Mouse (Mus musculus) hindbrain, embryonic 14.5 days (tissue): ENCODE measurements at regions not wholly inside any gene's neighbourhood (a gene's known extent, or its start where the extent isn't known, plus 50 kb on each side); places are given as distances from the start of the nearest gene placed in this dataset.

Experiments
- ATAC-seq: fragments of 200-750 bp; cut with Nextera tagmentation; 2 replicates; pipeline ENCODE4 v1.8.0; 2017; ENCODE audit warnings: moderate number of reproducible peaks, mild to moderate bottlenecking, moderate TSS enrichment, moderate library complexity; ENCODE audit not compliant: low FRiP score
- DNase-seq: peaks from one replicate; pipeline ENCODE4 v3.0.0-alpha.2; 2015; ENCODE audit warnings: low spot score
- H3K27ac ChIP-seq: fragments of 300-500 bp; sonication (generic); 2 replicates; pipeline ENCODE4 v1.5.1; 2014; ENCODE audit warnings: mild to moderate bottlenecking, moderate library complexity
- H3K27me3 ChIP-seq: fragments of 300-500 bp; sonication (generic); 2 replicates; pipeline ENCODE4 v1.6.1; 2014; ENCODE audit warnings: mild to moderate bottlenecking, low read length, mixed read lengths; ENCODE audit not compliant: control insufficient read depth, insufficient read depth
- H3K36me3 ChIP-seq: fragments of 300-500 bp; sonication (generic); replicated peaks from 2 replicates; pipeline ENCODE4 v1.6.1; 2014; ENCODE audit not compliant: control insufficient read depth, insufficient read depth
- H3K4me1 ChIP-seq: fragments of 300-500 bp; sonication (generic); replicated peaks from 2 replicates; pipeline ENCODE4 v1.6.1; 2014; ENCODE audit warnings: antibody characterized with exemption, low read length, mixed read lengths; ENCODE audit not compliant: control insufficient read depth, insufficient read depth
- H3K4me2 ChIP-seq: fragments of 300-500 bp; sonication (generic); replicated peaks from 2 replicates; pipeline ENCODE4 v1.6.1; 2014; ENCODE audit warnings: mild to moderate bottlenecking, moderate library complexity
- H3K4me3 ChIP-seq: fragments of 300-500 bp; sonication (generic); replicated peaks from 2 replicates; pipeline ENCODE4 v1.5.1; 2014; ENCODE audit warnings: mild to moderate bottlenecking, low read length
- H3K9ac ChIP-seq: fragments of 300-500 bp; sonication (generic); 2 replicates; pipeline ENCODE4 v1.6.1; 2014
- H3K9me3 ChIP-seq: fragments of 300-500 bp; sonication (generic); 2 replicates; pipeline ENCODE4 v1.6.1; 2016; ENCODE audit warnings: low read length; ENCODE audit not compliant: control insufficient read depth
- WGBS: fragments of 180-500 bp; shearing (Covaris S2); extraction: QIAGEN DNeasy Blood & Tissue Kit; methylation state at CpG from one replicate; pipeline ENCODE4 v1.1.7; 2014; 5-methylcytosine and 5-hydroxymethylcytosine counted together

DNA sequence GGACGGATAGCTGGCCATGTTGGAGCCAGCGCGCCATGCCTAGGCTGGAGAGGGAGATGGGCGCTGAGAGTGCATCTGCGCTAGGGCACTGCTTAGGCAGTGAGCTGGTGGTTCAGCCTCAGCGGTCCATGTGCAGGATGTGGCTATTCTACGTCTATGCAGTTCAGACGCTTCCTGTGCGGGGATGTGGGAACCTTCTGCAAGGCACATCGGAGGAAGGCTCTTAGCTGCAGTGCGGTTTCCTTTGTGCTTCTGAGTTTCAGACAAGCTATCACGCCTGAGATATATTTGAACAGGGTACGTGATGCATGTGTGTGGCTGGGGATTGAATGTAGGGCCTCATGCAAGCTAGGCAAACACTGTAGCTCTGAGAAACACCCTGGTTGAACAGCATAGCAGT lies 54.4 kb upstream of the Lrpprc start:
- no peak overlapping the region for H3K4me3 ChIP-seq
- DNase-seq (no peak), ATAC-seq (no peak)
- H3K27ac ChIP-seq, result no peak overlapping the region
- no peaks in the 10 kb centered on the region for H3K9me3 ChIP-seq
- no peaks in the 10 kb centered on the region for H3K27me3 ChIP-seq
- H3K4me2 ChIP-seq, result no peak overlapping the region
- H3K9ac ChIP-seq, result no peak overlapping the region
- H3K4me1 ChIP-seq, result no peaks in the 10 kb centered on the region
- WGBS, result 92% methylated on average over 13 of the region's 13 CpGs
- no peaks in the 10 kb centered on the region for H3K36me3 ChIP-seq

DNA sequence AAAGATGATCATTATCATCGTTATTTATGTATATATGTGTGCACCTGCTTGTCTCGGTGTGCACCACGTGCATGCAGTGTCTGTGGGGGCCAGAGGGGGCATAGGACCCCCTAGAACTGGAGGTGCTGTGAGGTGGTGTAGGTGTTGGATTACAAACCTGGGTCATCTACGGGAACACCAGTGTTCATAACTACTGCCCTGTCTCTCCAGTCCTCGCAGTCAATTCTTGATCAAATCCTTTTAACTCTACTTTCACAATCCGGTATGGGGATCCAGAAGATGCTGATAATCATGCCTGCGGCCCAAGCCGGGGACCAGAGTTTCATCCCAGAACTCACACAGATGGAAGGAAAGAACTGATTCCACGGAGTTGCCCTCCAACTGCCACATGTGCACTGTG lies 55.6 kb upstream of the Lrpprc start:
- H3K9me3 ChIP-seq, result no peaks in the 10 kb centered on the region
- H3K4me2 ChIP-seq, result no peak overlapping the region
- no peak for DNase-seq
- H3K4me1 ChIP-seq, result no peaks in the 10 kb centered on the region
- H3K36me3 ChIP-seq, result no peaks in the 10 kb centered on the region
- H3K4me3 ChIP-seq, result no peak overlapping the region
- WGBS, result 92% methylated on average over 9 of the region's 9 CpGs
- H3K27me3 ChIP-seq, result no peaks in the 10 kb centered on the region
- no peak overlapping the region for H3K9ac ChIP-seq
- ATAC-seq, result no peak
- no peak overlapping the region for H3K27ac ChIP-seq

DNA sequence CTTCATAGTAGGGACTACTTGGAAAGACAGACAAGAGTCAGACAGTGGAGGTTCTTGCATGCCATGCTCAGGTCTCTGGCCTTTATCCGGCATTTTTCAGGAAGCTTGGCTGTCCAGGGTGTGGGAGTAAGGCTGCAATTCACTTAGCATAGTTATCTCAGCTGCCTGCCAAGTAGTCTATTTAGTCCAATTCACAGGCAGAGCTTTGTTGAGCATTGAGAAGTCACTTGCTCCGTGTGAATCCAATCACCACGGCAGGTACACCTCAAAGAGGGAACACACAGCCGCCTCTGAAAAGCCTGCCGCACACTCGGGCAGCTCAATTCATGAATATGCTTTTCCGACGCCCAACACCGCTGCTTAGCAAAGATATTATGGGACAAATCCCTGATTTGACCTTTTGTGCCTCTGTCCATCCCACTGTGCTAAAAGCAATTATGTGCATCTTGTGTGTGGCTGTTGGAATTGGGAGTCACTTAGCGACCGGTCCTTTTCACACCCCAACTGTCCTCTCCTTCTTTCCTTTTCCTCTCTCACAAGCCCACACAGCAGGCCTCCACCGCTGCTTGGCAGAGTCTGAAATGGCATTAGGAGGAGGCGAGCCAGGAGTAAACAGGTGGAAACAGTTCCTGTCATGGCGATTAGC lies 57.9 kb upstream of the Lrpprc start:
- DNase-seq (no peak), ATAC-seq (no peak)
- H3K4me2 ChIP-seq, result no peak overlapping the region
- no peak overlapping the region for H3K4me3 ChIP-seq
- no peaks in the 10 kb centered on the region for H3K9me3 ChIP-seq
- no peak overlapping the region for H3K27ac ChIP-seq
- no peaks in the 10 kb centered on the region for H3K27me3 ChIP-seq
- H3K9ac ChIP-seq, result no peak overlapping the region
- H3K4me1 ChIP-seq, result no peaks in the 10 kb centered on the region
- WGBS, result 26% methylated on average over 14 of the region's 14 CpGs
- no peaks in the 10 kb centered on the region for H3K36me3 ChIP-seq

DNA sequence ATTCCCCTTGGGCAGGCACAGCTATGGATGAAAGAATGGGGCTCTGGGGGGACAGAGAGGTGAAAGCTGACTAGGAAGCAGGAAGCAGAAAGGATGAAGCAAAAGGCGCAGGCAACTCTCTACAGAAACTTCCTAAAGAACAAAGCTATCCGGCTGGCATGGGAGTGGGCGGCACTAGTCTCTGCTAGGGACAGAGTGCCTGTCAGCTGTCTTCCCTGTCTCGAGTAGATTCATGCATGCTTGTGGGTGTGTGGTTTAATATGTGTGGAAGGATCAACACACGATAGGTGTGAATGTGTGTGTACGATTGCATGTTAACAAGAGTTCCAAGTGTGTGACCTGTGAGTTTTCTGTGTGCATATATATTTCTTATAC lies 58.4 kb upstream of the Lrpprc start:
- no peaks in the 10 kb centered on the region for H3K36me3 ChIP-seq
- no peak overlapping the region for H3K9ac ChIP-seq
- H3K4me1 ChIP-seq, result no peaks in the 10 kb centered on the region
- ATAC-seq (no peak), DNase-seq (no peak)
- H3K4me3 ChIP-seq, result no peak overlapping the region
- H3K9me3 ChIP-seq, result no peaks in the 10 kb centered on the region
- H3K4me2 ChIP-seq, result no peak overlapping the region
- H3K27ac ChIP-seq, result no peak overlapping the region
- H3K27me3 ChIP-seq, result no peaks in the 10 kb centered on the region
- 57% methylated on average over 6 of the region's 6 CpGs for WGBS

DNA sequence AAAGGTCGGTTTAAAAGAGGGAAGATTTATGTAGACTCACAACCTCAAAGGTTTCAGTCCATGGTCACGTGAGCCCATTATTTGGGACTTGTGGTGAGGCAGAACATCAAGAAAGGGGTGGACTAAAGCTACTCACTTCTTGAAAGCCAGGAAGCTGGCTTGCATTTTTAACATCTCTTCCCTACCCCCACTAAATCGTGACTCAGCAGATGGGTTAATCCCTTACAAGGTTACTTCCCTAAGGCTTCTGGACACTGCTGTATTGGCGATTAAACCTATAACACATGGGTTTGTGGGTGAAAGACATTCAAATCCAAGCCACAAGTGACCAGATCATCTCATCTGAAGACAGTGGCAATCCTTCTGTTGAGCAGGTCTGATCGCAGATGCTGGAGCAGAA lies 59.9 kb upstream of the Lrpprc start:
- Histone ChIP-seq H3K9ac (no peak overlapping the region), H3K27ac (no peak overlapping the region), H3K4me2 (no peak overlapping the region), H3K4me3 (no peak overlapping the region), H3K9me3 (no peaks in the 10 kb centered on the region), H3K4me1 (no peaks in the 10 kb centered on the region), H3K36me3 (no peaks in the 10 kb centered on the region), H3K27me3 (no peaks in the 10 kb centered on the region)
- WGBS, result 85% methylated on average over 5 of the region's 5 CpGs
- ATAC-seq, result no peak
- DNase-seq, result no peak

DNA sequence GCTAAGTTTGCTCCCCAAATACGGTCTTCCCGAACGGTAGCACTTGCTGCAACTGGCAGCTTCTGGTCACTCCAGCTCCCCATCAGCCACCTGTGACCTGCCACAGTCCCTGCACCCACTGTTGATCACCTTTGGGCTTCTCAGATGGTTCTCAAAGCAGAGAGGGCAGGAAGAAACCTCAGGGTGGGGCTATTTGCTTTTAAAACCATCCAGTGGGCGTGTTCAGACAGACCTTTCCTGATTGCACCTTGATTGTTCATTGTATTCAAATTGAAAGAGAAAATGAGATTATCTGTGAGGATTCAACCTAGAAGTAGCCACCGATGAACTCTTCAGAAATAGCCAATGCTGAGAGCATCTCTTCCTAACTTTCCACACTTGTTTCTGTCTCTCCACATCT lies 60.3 kb upstream of the Lrpprc start:
- H3K4me1 ChIP-seq, result no peaks in the 10 kb centered on the region
- WGBS, result 94% methylated on average over 5 of the region's 5 CpGs
- no peak overlapping the region for H3K4me2 ChIP-seq
- DNase-seq (no peak), ATAC-seq (no peak)
- no peak overlapping the region for H3K9ac ChIP-seq
- H3K27me3 ChIP-seq, result no peaks in the 10 kb centered on the region
- no peaks in the 10 kb centered on the region for H3K9me3 ChIP-seq
- H3K36me3 ChIP-seq, result no peaks in the 10 kb centered on the region
- no peak overlapping the region for H3K27ac ChIP-seq
- H3K4me3 ChIP-seq, result no peak overlapping the region

DNA sequence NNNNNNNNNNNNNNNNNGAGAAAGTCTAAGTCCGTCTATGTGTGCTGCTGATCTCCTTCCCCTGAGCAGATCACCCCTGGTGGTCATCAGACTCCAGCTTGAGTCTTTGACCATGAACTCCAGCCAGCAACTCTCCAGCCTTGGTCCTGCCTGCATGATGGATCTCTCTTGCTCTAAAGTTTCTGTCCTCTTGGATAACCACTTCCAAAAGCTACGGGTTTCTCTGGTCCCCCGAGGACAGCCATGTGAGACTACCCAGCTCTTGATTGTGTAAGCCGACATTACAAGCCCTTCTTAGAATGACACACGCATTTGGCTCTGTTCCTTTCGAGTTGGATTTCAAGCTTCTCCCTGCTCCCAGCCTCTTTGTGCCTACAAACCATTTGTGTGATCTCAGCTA lies 66.4 kb upstream of the Lrpprc start:
- no peaks in the 10 kb centered on the region for H3K36me3 ChIP-seq
- DNase-seq (no peak), ATAC-seq (no peak)
- no peak overlapping the region for H3K9ac ChIP-seq
- no peaks in the 10 kb centered on the region for H3K9me3 ChIP-seq
- no peaks in the 10 kb centered on the region for H3K27me3 ChIP-seq
- WGBS, result 88% methylated on average over 6 of the region's 6 CpGs
- no peak overlapping the region for H3K4me3 ChIP-seq
- H3K4me1 ChIP-seq, result no peaks in the 10 kb centered on the region
- H3K27ac ChIP-seq, result no peak overlapping the region
- no peak overlapping the region for H3K4me2 ChIP-seq

DNA sequence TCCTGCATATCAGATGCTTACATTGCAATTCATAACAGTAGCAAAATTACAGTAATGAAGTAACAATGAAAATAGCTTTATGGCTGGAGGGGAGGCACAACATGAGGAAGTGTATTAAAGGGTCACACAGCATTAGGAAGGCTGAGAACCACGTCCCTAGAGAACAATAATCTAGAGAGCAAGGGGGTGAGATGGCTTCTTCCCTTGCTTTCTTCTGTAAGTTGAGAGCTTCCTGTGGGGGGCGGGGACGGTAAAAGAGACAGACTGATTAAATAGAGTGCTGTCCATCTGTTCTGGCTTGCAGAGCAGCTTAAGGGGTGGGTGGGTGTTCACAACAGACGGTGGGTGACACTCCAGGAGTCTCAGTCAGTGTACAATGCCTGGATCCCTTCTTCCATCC lies 68.2 kb upstream of the Lrpprc start:
- H3K4me3 ChIP-seq, result no peak overlapping the region
- no peaks in the 10 kb centered on the region for H3K36me3 ChIP-seq
- H3K4me2 ChIP-seq, result no peak overlapping the region
- H3K9ac ChIP-seq, result no peak overlapping the region
- DNase-seq (no peak), ATAC-seq (no peak)
- 56% methylated on average over 4 of the region's 4 CpGs for WGBS
- no peaks in the 10 kb centered on the region for H3K27me3 ChIP-seq
- no peaks in the 10 kb centered on the region for H3K9me3 ChIP-seq
- no peak overlapping the region for H3K27ac ChIP-seq
- H3K4me1 ChIP-seq, result no peaks in the 10 kb centered on the region

DNA sequence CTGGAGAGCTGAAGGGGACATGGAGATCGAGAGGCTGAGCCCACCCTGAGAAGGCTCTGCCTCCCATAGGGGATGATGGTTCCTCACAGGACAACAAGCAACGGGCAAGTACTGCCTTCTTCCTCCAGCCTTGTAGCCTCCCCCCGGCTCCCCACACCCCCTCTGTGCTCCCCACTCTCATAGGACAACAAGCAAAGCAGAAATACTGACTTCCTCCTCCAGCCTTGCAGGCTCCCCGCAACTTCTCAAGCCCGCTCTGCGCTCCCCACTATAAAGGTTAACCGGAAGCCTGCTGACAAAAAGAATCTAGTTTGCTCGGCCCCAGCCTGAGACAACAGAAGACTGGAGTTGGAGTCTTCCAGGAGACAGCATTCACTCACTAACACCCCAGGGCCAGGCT lies 69.3 kb upstream of the Lrpprc start:
- Histone ChIP-seq H3K27ac (no peak overlapping the region), H3K9ac (no peak overlapping the region), H3K4me3 (no peak overlapping the region), H3K9me3 (no peaks in the 10 kb centered on the region), H3K27me3 (no peaks in the 10 kb centered on the region), H3K36me3 (no peaks in the 10 kb centered on the region), H3K4me1 (no peaks in the 10 kb centered on the region), H3K4me2 (no peak overlapping the region)
- WGBS, result 73% methylated on average over 8 of the region's 8 CpGs
- DNase-seq, result no peak
- ATAC-seq, result no peak

DNA sequence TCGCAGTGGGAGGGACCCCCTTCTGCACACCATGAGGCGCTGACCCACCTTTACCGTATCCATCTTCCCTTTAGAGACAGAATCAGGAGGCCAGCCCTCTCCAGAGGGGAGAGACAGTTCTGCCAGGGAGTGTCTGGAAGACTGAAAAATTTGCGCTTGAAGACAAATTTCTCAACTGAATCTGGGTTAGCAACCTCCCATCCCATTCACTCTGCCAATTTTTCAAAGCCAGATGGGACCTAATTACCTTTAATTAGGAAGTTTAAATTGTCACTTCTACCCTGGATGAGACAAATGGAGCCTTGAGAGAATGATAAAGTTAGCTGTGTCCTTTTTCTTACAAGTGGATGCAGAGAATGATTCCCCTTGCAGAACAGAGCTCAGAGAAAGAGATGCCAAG lies 70.2 kb upstream of the Lrpprc start:
- 75% methylated on average over 4 of the region's 4 CpGs for WGBS
- Histone ChIP-seq H3K27me3 (no peaks in the 10 kb centered on the region), H3K9me3 (no peaks in the 10 kb centered on the region), H3K36me3 (no peaks in the 10 kb centered on the region), H3K4me2 (no peak overlapping the region), H3K9ac (no peak overlapping the region), H3K4me1 (no peaks in the 10 kb centered on the region), H3K4me3 (no peak overlapping the region), H3K27ac (no peak overlapping the region)
- DNase-seq (no peak), ATAC-seq (no peak)
